Mouse (Mus musculus) kidney, adult 2 months (tissue): Measurements from ENCODE around the gene D17H6S53E. TPM values are rescaled to one million over a fixed set of nuclear protein-coding genes. Genes with fewer than 3 reads are reported as not detected.

ENCODE experiments used
- DNase-seq: peaks from one replicate; pipeline ENCODE4 v3.0.0; 2021
- H3K27ac ChIP-seq: fragments of 200-500 bp; 2 replicates; pipeline ENCODE4 v1.5.1; 2012; ENCODE audit warnings: low read depth, low read length, control low read depth, inconsistent platforms; ENCODE audit not compliant: insufficient read depth
- H3K27me3 ChIP-seq: fragments of 200-500 bp; replicated peaks from 2 replicates; pipeline ENCODE4 v1.6.1; 2012; ENCODE audit warnings: mild to moderate bottlenecking, moderate library complexity, low read length, inconsistent platforms; ENCODE audit not compliant: control insufficient read depth, insufficient read depth
- H3K36me3 ChIP-seq: fragments of 200-500 bp; 2 replicates; pipeline ENCODE4 v1.6.1; 2012; ENCODE audit warnings: mild to moderate bottlenecking, moderate library complexity, low read length, inconsistent platforms; ENCODE audit not compliant: control insufficient read depth, insufficient read depth
- H3K4me1 ChIP-seq: fragments of 200-500 bp; 2 replicates; pipeline ENCODE4 v1.6.1; 2011; ENCODE audit warnings: low read length; ENCODE audit not compliant: control insufficient read depth, insufficient read depth
- H3K4me3 ChIP-seq: fragments of 200-500 bp; 2 replicates; pipeline ENCODE4 v1.5.1; 2011; ENCODE audit warnings: mild to moderate bottlenecking, low read depth, low read length, control low read depth; ENCODE audit not compliant: insufficient read depth
- CTCF ChIP-seq: fragments of 200-500 bp; conservative IDR thresholded peaks from 2 replicates; pipeline ENCODE4 v1.5.1; 2011; ENCODE audit warnings: low read depth, mild to moderate bottlenecking, control low read depth, low read length, moderate library complexity, mixed read lengths; ENCODE audit not compliant: insufficient read depth, insufficient read length
- POLR2A ChIP-seq: fragments of 200-500 bp; IDR thresholded peaks from one replicate; pipeline ENCODE4 v1.6.1; 2011; ENCODE audit warnings: low read depth, low read length, control low read depth
- WGBS: fragments of 180-500 bp; shearing (Covaris S2); methylation state at CpG from one replicate; pipeline ENCODE4 v1.1.7; 2018; 5-methylcytosine and 5-hydroxymethylcytosine counted together
- polyA plus RNA-seq: library from polyadenylated mRNA; depleted of rRNA; stranded (reverse); fragments of >200 nt; gene quantifications from 2 replicates; pipeline ENCODE4 v1.2.3, GENCODE M21; 2012

D17H6S53E gene
- polyA plus RNA-seq, 1 experiment, result 10.7 TPM

GRCm38 (mm10) chr17:35103221-35103690 is 22.9 kb upstream of the D17H6S53E start:
- Histone ChIP-seq H3K27me3 (no peaks in the 10 kb centered on the region), H3K27ac (peak overlapping the region; percentile 26), H3K4me1 (peaks cover 4% of the 10 kb centered on the region; the same call in 1 of the 2 replicates), H3K4me3 (no peak overlapping the region), H3K36me3 (no peaks in the 10 kb centered on the region)
- WGBS, result 32% methylated on average over 6 of the region's 6 CpGs
- peak; percentile 90 for DNase-seq
- TF ChIP-seq CTCF, result no peak
- no peak for TF ChIP-seq POLR2A

GRCm38 (mm10) chr17:35104079-35104478 is 22.1 kb upstream of the D17H6S53E start:
- WGBS, result 94% methylated on average over 7 of the region's 7 CpGs
- TF ChIP-seq POLR2A, result no peak
- no peak for TF ChIP-seq CTCF
- H3K4me1 ChIP-seq, result peaks cover 4% of the 10 kb centered on the region; the same call in 1 of the 2 replicates
- no peaks in the 10 kb centered on the region for H3K36me3 ChIP-seq
- no peak for DNase-seq
- H3K27ac ChIP-seq, result no peak overlapping the region
- H3K4me3 ChIP-seq, result no peak overlapping the region
- no peaks in the 10 kb centered on the region for H3K27me3 ChIP-seq

- TF ChIP-seq CTCF, result no peak
- TF ChIP-seq POLR2A, result no peak
- WGBS, result 78% methylated on average over 6 of the region's 6 CpGs
- DNase-seq, result no peak
- Histone ChIP-seq H3K4me1 (peaks cover 4% of the 10 kb centered on the region; the same call in 1 of the 2 replicates), H3K36me3 (no peaks in the 10 kb centered on the region), H3K4me3 (no peak overlapping the region), H3K27ac (no peak overlapping the region), H3K27me3 (no peaks in the 10 kb centered on the region)
Measured at GRCm38 (mm10) chr17:35104754-35105153, 21.4 kb upstream of the D17H6S53E start.

- TF ChIP-seq CTCF (peak; percentile 64), POLR2A (no peak)
- H3K36me3 ChIP-seq, result no peaks in the 10 kb centered on the region
- DNase-seq, result peak; percentile 54
- WGBS, result 24% methylated on average over 13 of the region's 13 CpGs
- H3K4me3 ChIP-seq, result no peak overlapping the region
- no peak overlapping the region for H3K27ac ChIP-seq
- no peaks in the 10 kb centered on the region for H3K27me3 ChIP-seq
- H3K4me1 ChIP-seq, result peaks cover 4% of the 10 kb centered on the region; the same call in 1 of the 2 replicates
Measured at GRCm38 (mm10) chr17:35105740-35106389, 20.3 kb upstream of the D17H6S53E start.

- DNase-seq, result no peak
- peaks cover 4% of the 10 kb centered on the region; the same call in 1 of the 2 replicates for H3K4me1 ChIP-seq
- H3K27ac ChIP-seq, result no peak overlapping the region
- no peak overlapping the region for H3K4me3 ChIP-seq
- no peaks in the 10 kb centered on the region for H3K36me3 ChIP-seq
- no peaks in the 10 kb centered on the region for H3K27me3 ChIP-seq
- WGBS, result 63% methylated on average over 3 of the region's 3 CpGs
- TF ChIP-seq CTCF (no peak), POLR2A (no peak)
Measured at GRCm38 (mm10) chr17:35106522-35106921, 19.7 kb upstream of the D17H6S53E start.

GRCm38 (mm10) chr17:35108097-35108496 is 18.1 kb upstream of the D17H6S53E start, which contains the start of gene Ly6g5c:
TSS of gene Ly6g5c (plus strand) at chr17:35108279.
- 83% methylated on average over 6 of the region's 6 CpGs for WGBS
- H3K36me3 ChIP-seq, result no peaks in the 10 kb centered on the region
- H3K27ac ChIP-seq, result no peak within 1 kb of the TSS
- H3K4me3 ChIP-seq, result no peak within 1 kb of the TSS
- no peak for DNase-seq
- no peaks in the 10 kb centered on the region for H3K27me3 ChIP-seq
- TF ChIP-seq CTCF (no peak), POLR2A (no peak)
- peaks cover 4% of the 10 kb centered on the region; the same call in 1 of the 2 replicates for H3K4me1 ChIP-seq

- no peak for TF ChIP-seq CTCF
- TF ChIP-seq POLR2A, result no peak
- H3K36me3 ChIP-seq, result no peaks in the 10 kb centered on the region
- no peaks in the 10 kb centered on the region for H3K4me1 ChIP-seq
- H3K27ac ChIP-seq, result no peak overlapping the region
- WGBS, result 72% methylated on average over 9 of the region's 9 CpGs
- H3K27me3 ChIP-seq, result no peaks in the 10 kb centered on the region
- H3K4me3 ChIP-seq, result no peak overlapping the region
- no peak for DNase-seq
Measured at GRCm38 (mm10) chr17:35111774-35112173, 14.4 kb upstream of the D17H6S53E start.
